Mouse (Mus musculus) neural tube, embryonic 11.5 days (tissue): ENCODE results near the gene Rcl1. TPM values are rescaled to one million over a fixed set of nuclear protein-coding genes. Genes with fewer than 3 reads are reported as not detected.

Experiments used
- ATAC-seq: fragments of 200-750 bp; cut with Nextera tagmentation; 2 replicates; pipeline ENCODE4 v1.8.0; 2017; ENCODE audit warnings: moderate number of reproducible peaks, mild to moderate bottlenecking, moderate TSS enrichment, moderate library complexity; ENCODE audit not compliant: insufficient read depth, low FRiP score, low TSS enrichment
- DNase-seq: peaks from one replicate; pipeline ENCODE4 v3.0.0-alpha.2; 2015; ENCODE audit warnings: low spot score
- H3K27ac ChIP-seq: fragments of 300-500 bp; sonication (generic); 2 replicates; pipeline ENCODE4 v1.5.1; 2014; ENCODE audit warnings: low read depth, mild to moderate bottlenecking, low read length
- H3K27me3 ChIP-seq: fragments of 300-500 bp; sonication (generic); 2 replicates; pipeline ENCODE4 v1.6.1; 2014; ENCODE audit warnings: mild to moderate bottlenecking, low read length, mixed read lengths; ENCODE audit not compliant: control insufficient read depth, insufficient read depth
- H3K36me3 ChIP-seq: fragments of 300-500 bp; sonication (generic); 2 replicates; pipeline ENCODE4 v1.6.1; 2014; ENCODE audit warnings: mild to moderate bottlenecking, low read length, moderate library complexity, mixed read lengths; ENCODE audit not compliant: control insufficient read depth, insufficient read depth
- H3K4me1 ChIP-seq: fragments of 300-500 bp; sonication (generic); 2 replicates; pipeline ENCODE4 v1.6.1; 2014; ENCODE audit warnings: low read length, mixed read lengths; ENCODE audit not compliant: control insufficient read depth, insufficient read depth
- H3K4me2 ChIP-seq: fragments of 300-500 bp; sonication (generic); 2 replicates; pipeline ENCODE4 v1.6.1; 2014; ENCODE audit warnings: low read depth, mild to moderate bottlenecking, moderate library complexity
- H3K4me3 ChIP-seq: fragments of 300-500 bp; sonication (generic); 2 replicates; pipeline ENCODE4 v1.5.1; 2014; ENCODE audit warnings: low read depth, low read length
- H3K9ac ChIP-seq: fragments of 300-500 bp; sonication (generic); 2 replicates; pipeline ENCODE4 v1.6.1; 2014; ENCODE audit warnings: mild to moderate bottlenecking, low read length
- H3K9me3 ChIP-seq: fragments of 300-500 bp; sonication (generic); 2 replicates; pipeline ENCODE4 v1.6.1; 2016; ENCODE audit warnings: low read length; ENCODE audit not compliant: control insufficient read depth
- WGBS: fragments of 180-500 bp; shearing (Covaris S2); extraction: QIAGEN DNeasy Blood & Tissue Kit; methylation state at CpG from one replicate; pipeline ENCODE4 v1.1.7; 2014; 5-methylcytosine and 5-hydroxymethylcytosine counted together
- polyA plus RNA-seq: library from polyadenylated mRNA; unstranded; fragments of >200 nt; fragmentation: Nextera tagmentation; extraction: Ambion mirVana; gene quantifications from 2 replicates; pipeline ENCODE4 v1.2.1, GENCODE M21; 2014

Rcl1 gene
- polyA plus RNA-seq, 1 experiment from 2014 or later: 58.8 TPM

DNA sequence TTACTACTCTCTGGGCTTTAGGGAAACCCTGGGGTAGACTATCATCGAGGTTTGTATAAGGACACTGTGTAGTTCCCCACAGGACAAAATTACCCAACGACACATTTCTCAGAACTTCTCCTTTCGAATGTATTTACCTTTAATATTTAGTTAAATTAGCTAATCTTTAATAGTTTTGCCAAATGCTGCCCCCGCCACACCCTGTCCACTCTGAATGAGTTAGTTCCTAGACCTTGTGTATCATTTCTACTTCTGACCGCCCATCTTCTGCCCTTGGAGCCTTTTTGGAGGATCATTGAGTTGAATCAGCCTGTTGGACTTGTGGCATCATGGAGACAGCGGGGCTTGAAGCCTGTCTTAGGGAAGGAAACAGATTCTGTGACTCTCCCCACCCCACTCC, 19.1 kb downstream of the Rcl1 start:
- ATAC-seq: no peak

GRCm38 (mm10) chr19:29121394-29121793, 20.2 kb downstream of the Rcl1 start:
- no peaks in the 10 kb centered on the region; the same call in 1 of the 2 replicates for H3K36me3 ChIP-seq
- WGBS: 86% methylated on average over 9 of the region's 9 CpGs

More for the DNA sequence above, 19.1 kb downstream of the Rcl1 start:
- WGBS: 95% methylated on average over 6 of the region's 6 CpGs
- Histone ChIP-seq H3K4me1 (no peaks in the 10 kb centered on the region), H3K4me2 (no peak overlapping the region), H3K9me3 (no peaks in the 10 kb centered on the region), H3K27ac (no peak overlapping the region), H3K9ac (no peak overlapping the region), H3K4me3 (no peak overlapping the region), H3K36me3 (no peaks in the 10 kb centered on the region; the same call in 1 of the 2 replicates), H3K27me3 (no peaks in the 10 kb centered on the region)
- no peak for DNase-seq

GRCm38 (mm10) chr19:29124886-29125585, 23.9 kb downstream of the Rcl1 start:
- Histone ChIP-seq H3K4me3 (no peak overlapping the region), H3K4me1 (no peaks in the 10 kb centered on the region), H3K36me3 (no peaks in the 10 kb centered on the region; the same call in 1 of the 2 replicates), H3K4me2 (no peak overlapping the region), H3K9ac (no peak overlapping the region), H3K27ac (no peak overlapping the region), H3K9me3 (no peaks in the 10 kb centered on the region), H3K27me3 (no peaks in the 10 kb centered on the region)
- 94% methylated on average over 13 of the region's 13 CpGs for WGBS
- no peak for ATAC-seq
- no peak for DNase-seq

More at GRCm38 (mm10) chr19:29121394-29121793, 20.2 kb downstream of the Rcl1 start:
- Histone ChIP-seq H3K9ac (no peak overlapping the region), H3K4me1 (no peaks in the 10 kb centered on the region), H3K9me3 (no peaks in the 10 kb centered on the region), H3K4me3 (no peak overlapping the region), H3K27me3 (no peaks in the 10 kb centered on the region), H3K27ac (no peak overlapping the region), H3K4me2 (no peak overlapping the region)
- DNase-seq (no peak), ATAC-seq (no peak)

- Histone ChIP-seq H3K27ac (no peak overlapping the region), H3K4me2 (no peak overlapping the region), H3K9me3 (no peaks in the 10 kb centered on the region), H3K36me3 (no peaks in the 10 kb centered on the region; the same call in none of the 2 replicates), H3K4me3 (no peak overlapping the region), H3K4me1 (no peaks in the 10 kb centered on the region), H3K9ac (no peak overlapping the region), H3K27me3 (no peaks in the 10 kb centered on the region)
- 92% methylated on average over 12 of the region's 12 CpGs for WGBS
- no peak for ATAC-seq
- no peak for DNase-seq
These were observed 25.3 kb downstream of the Rcl1 start for GRCm38 (mm10) chr19:29126347-29127015.

DNA sequence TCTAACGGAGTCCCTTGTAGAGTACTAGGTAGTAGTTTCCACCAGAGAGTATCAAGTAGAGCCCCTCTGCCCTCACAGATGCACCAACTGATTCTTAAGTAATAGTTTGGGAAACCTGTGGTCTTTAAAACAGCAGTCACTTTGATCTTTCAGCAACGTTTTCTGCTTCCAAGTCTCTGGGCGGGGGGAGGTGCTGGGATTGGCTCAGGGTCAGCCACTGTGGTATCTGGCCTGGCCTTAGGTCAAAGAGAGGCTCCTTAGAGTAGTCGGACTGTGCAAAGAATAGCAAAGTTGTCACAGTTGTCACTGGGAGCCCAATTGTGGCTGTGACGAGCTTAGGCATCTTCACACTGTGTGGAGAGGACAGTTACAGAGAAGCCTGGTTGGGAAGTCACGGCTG, 26.2 kb downstream of the Rcl1 start:
- 68% methylated on average over 6 of the region's 6 CpGs for WGBS
- Histone ChIP-seq H3K4me1 (no peaks in the 10 kb centered on the region), H3K4me2 (no peak overlapping the region), H3K9me3 (no peaks in the 10 kb centered on the region), H3K4me3 (no peak overlapping the region), H3K9ac (no peak overlapping the region), H3K27ac (no peak overlapping the region), H3K27me3 (no peaks in the 10 kb centered on the region), H3K36me3 (peaks cover 2% of the 10 kb centered on the region; the same call in 1 of the 2 replicates)
- no peak for ATAC-seq
- no peak for DNase-seq

DNA sequence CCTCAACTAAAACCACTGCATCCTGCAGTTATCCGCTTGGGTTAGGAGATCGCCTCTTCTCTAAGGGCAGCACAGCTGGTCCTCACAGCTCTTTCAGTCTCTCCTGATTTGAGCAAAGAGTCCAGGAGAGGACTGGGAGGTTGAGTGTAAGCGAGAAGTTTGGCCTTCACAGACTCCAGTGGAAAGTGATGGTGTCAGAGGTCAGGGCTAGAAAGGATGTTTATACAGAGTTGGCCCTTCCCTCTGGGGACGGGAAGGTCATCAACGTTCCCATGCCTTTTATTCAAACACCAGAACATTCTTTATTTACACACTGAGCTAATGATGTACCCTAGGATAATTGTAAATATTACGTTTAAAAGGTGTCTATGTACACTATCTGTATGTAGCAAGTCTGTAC, 27.0 kb downstream of the Rcl1 start:
- DNase-seq (no peak), ATAC-seq (no peak)
- H3K9ac ChIP-seq: no peak overlapping the region
- H3K4me2 ChIP-seq: no peak overlapping the region
- peaks cover 2% of the 10 kb centered on the region; the same call in 1 of the 2 replicates for H3K36me3 ChIP-seq
- no peaks in the 10 kb centered on the region for H3K4me1 ChIP-seq
- no peaks in the 10 kb centered on the region for H3K27me3 ChIP-seq
- no peaks in the 10 kb centered on the region for H3K9me3 ChIP-seq
- no peak overlapping the region for H3K27ac ChIP-seq
- WGBS: 81% methylated on average over 6 of the region's 6 CpGs
- no peak overlapping the region for H3K4me3 ChIP-seq

DNA sequence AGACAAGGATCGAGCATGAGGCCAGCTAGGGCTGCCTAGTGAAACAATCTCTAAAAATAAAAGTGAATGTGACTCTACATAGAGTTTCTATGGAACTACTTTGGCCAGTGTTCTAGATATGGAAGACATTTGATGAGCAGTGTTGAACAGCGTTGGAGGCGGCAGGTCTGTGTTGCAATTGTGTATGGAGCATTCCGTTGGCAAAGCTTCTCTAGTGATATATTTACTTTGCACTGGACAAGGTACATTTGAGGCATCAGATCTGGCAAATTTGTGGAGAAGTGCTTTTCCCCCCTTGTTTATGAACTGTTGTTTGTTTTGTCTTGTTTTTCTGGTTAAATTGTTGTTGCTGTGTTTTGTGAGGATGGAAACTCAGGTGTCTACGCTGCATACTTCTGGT, 28.4 kb downstream of the Rcl1 start:
- H3K4me1 ChIP-seq: no peaks in the 10 kb centered on the region
- DNase-seq (no peak), ATAC-seq (no peak)
- 97% methylated on average over 5 of the region's 5 CpGs for WGBS
- no peaks in the 10 kb centered on the region for H3K9me3 ChIP-seq
- H3K4me3 ChIP-seq: no peak overlapping the region
- peaks cover 2% of the 10 kb centered on the region; the same call in 1 of the 2 replicates for H3K36me3 ChIP-seq
- H3K27ac ChIP-seq: no peak overlapping the region
- no peak overlapping the region for H3K4me2 ChIP-seq
- no peaks in the 10 kb centered on the region for H3K27me3 ChIP-seq
- H3K9ac ChIP-seq: no peak overlapping the region

DNA sequence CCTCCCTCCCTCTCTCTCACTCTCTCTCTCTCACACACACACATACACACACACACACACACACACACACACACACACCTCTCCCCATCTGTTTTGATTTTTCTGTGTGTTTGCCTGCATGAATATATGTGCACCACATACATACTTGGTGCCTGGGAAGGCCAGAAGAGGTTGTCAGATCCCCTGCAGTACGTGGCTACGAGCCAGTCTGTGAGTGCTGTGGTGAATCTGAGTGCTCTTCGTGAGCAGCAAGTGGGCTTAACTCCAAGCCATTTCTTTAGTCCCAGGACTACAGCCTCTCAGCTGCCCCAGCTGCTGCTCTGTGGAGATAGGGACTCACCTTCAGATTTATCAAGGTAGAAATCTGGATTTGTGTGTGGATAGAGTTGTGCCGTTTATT, 30.0 kb downstream of the Rcl1 start:
- Histone ChIP-seq H3K4me3 (no peak overlapping the region), H3K9me3 (no peaks in the 10 kb centered on the region), H3K27ac (no peak overlapping the region), H3K4me2 (no peak overlapping the region), H3K27me3 (no peaks in the 10 kb centered on the region), H3K36me3 (peaks cover 2% of the 10 kb centered on the region; the same call in 1 of the 2 replicates), H3K9ac (no peak overlapping the region), H3K4me1 (no peaks in the 10 kb centered on the region)
- no peak for ATAC-seq
- no peak for DNase-seq
- WGBS: 89% methylated on average over 4 of the region's 4 CpGs

GRCm38 (mm10) chr19:29134293-29134692, 33.1 kb downstream of the Rcl1 start:
- no peaks in the 10 kb centered on the region for H3K4me1 ChIP-seq
- peaks cover 2% of the 10 kb centered on the region for H3K36me3 ChIP-seq

More at GRCm38 (mm10) chr19:29134293-29134692, 33.1 kb downstream of the Rcl1 start:
- no peak for ATAC-seq
- Histone ChIP-seq H3K4me2 (no peak overlapping the region), H3K27ac (no peak overlapping the region), H3K4me3 (no peak overlapping the region), H3K9me3 (no peaks in the 10 kb centered on the region), H3K27me3 (no peaks in the 10 kb centered on the region), H3K9ac (no peak overlapping the region)
- WGBS: 90% methylated on average over 11 of the region's 11 CpGs
- DNase-seq: no peak
